Mouse (Mus musculus): ENCODE measurements at regions not wholly inside any gene's neighbourhood (a gene's known extent, or its start where the extent isn't known, plus 50 kb on each side); places are given as distances from the start of the nearest gene placed in this dataset.

DNA sequence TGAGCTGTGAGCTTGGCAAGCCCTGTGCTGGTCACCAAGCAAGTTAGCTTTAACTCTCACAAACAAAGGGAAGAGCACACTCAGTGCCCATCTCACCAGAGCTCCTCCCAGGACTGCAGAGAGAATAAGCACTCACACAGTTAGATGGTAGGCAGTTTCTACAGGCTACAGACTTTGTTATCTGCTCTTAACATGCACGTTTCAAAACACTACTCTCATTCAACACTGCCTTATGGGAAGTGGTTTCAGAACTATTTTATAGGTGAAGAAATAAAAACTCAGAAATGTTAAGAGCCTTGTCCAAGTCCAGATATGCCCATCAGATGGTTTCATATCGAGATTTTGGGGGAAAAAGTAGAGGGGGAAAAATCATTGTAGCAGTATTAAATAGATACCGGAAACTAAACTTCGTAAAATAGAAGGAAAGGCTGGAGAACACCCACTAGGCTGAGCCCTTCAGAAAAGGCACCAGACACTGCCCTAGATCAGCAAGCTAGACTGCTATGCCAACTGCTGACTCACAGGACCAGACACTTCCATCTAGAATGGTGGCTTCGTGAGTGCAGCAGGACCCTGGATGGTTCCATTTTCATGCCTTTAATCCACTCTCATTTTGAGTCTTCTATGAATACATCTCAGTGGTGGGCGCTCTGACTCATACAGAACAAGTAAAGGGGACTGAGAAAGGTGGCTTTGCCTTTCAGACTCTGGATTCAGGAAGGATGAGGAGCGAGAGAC, 51.3 kb upstream of the Serbp1 start:
- DNase-seq (ENCODE audit: low read depth): no peak

DNA sequence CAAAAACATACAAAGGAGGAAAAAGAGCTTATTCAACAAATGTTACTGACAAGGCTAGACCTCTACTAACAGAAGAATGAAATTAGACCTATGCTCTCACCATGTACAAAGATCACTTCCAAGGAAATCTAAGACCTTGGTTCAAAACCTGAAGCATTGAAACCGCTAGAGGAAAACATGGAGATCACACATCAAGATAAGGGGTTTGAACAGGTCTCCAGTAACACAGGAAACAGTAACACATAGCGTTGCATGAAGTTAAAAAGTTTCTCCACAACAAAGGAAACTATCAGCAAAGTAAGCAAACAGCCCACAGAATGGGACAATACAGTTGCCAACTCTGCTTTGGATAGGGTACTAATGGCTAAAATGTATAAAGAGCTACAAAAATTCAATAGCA, 53.3 kb upstream of the Serbp1 start:
- no peak for DNase-seq (ENCODE audit: low read depth)

DNA sequence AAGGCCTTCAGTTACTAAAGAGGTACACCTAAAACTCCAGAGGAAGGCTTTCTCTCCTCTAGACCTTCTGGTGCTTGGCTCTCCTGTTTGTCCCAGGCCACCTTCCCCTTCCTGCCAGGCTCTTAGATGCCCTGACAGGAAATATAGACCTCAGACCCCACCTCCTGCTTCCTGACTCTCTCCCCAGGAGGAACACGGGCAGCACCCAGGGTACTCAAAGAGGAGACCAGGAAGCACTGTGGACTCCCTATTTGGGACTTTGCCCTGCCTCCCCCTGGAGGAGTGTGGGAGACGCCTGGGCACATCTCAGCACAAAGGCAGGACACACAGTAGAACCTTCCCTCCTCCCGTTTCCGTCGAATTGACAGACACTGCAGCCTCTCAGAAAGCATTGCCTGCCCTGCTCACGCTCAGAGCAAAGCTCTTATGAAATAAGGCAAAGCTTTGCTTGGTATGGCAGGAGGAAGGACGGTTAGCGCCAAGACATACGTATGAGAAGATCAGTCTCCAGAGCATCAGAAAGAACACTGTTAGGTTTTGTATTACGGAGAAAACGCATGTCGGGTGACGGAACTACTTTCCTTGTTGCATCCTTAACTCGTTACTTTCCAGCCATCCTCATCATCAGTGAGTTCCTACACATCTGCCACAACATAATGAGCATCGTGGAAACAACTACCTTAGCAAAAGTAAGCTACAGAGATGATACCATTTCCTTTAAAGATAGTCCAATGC, 54.3 kb upstream of the Serbp1 start:
- DNase-seq (ENCODE audit: low read depth): no peak

DNA sequence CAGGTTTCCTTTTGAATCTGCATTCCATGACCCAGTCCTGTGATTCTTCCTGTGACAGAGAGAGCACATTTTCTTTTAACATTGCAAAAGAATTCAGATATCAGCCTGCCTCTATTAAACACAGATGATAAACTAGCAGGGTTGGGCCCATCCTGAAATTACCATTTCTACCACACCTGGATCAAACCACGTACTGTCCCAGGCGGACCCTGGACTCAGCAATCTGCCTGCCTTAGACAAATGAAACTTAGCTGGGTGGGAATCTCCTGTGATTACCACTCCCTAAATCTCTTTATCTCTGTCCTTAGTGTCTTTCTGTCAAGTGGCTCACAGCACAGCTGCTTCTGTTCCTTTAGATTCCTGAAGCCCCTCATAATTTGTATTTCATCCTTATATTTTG, 55.5 kb upstream of the Serbp1 start:
- DNase-seq (ENCODE audit: low read depth): no peak

DNA sequence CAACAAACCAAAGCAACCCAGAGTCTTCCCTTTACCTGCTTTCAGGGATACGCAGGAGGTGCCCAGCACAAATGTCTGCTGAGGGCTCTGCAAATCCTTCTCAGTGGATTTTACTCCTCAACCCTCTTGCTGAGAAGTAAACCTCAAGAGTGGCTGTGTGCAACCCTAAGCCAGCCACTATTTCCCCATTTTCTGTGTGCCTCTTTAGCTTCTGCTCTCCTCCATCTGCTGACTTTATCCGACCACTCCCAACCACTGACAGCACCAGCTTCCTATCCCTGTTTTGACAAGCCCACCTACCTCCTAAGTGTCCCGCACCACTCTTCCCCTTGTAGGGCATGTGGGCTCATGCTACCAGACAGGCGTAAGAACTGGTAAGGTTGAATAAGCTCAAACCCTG, 56.5 kb upstream of the Serbp1 start:
- DNase-seq (ENCODE audit: low read depth): no peak

DNA sequence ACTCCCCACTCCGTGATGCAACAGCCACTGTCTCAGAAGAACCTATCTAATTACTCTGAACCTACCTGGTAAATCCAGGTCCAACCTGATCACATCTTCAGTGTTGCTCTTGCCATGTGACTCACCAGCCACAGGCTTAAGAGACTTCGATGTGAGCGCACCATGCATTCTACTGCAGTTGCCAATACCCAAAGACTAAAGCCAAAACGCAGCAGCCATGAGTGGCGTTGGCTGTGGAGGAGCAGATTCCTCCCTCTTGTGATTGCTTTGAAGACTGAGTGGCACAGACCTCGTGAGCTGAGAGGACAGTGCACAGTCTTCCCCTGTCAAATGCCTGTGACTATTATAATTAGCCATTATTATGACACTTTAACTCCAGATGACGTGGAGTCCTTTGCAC, 58.6 kb upstream of the Serbp1 start:
- DNase-seq (ENCODE audit: low read depth): no peak

DNA sequence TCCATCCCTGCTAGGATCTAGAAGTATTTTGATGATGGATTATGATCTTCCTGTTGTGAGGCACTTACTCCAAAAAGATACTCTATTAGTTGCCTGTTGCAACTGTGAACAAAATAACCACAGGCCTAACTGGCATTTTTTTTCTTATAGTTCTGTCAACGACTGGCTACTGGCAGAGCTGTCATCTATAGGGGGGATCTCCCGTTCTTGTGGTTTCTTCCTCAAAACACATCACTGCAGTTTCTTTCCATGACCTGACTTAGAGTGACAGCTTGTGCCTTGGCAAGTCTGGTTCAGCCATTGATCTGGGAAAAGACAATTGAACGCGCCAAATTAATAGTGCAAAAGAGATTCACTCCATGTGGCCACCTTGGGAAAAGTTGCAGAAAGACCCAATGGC, 59.4 kb upstream of the Serbp1 start:
- DNase-seq (ENCODE audit: low read depth): no peak

DNA sequence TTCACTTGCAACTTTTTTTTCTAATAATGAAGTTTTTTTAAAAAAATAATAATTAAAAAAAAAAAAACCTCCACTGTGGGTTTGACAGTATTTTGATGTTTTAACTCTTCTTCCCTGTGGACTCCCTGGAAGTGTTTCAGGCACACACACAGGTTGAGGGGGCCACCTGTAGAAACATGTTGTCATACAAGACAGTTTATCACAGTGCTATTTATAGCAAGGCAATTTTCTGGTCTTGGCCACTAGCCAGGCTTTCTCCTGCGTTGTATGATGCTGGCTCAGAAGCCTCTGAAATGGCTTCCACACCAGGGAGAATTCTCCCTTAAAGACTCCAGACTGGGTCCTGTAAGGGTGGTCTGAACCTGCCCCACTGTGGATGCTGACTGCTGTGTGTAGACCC, 59.9 kb upstream of the Serbp1 start:
- no peak for DNase-seq (ENCODE audit: low read depth)

DNA sequence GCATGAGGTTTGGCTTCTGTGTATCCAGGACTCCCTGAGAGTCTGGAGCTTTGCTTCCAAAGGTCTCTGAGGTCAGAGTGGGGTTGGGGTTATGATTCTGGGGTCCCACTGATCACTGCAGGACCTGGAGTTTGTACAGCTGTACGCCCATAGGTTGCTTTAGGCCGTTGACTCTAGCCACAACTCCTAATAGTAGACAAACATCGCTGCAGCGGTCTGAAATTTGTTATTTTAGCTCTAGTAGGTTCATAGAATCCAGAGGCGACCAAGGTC, 67.4 kb upstream of the Serbp1 start:
- DNase-seq (ENCODE audit: low read depth): no peak

DNA sequence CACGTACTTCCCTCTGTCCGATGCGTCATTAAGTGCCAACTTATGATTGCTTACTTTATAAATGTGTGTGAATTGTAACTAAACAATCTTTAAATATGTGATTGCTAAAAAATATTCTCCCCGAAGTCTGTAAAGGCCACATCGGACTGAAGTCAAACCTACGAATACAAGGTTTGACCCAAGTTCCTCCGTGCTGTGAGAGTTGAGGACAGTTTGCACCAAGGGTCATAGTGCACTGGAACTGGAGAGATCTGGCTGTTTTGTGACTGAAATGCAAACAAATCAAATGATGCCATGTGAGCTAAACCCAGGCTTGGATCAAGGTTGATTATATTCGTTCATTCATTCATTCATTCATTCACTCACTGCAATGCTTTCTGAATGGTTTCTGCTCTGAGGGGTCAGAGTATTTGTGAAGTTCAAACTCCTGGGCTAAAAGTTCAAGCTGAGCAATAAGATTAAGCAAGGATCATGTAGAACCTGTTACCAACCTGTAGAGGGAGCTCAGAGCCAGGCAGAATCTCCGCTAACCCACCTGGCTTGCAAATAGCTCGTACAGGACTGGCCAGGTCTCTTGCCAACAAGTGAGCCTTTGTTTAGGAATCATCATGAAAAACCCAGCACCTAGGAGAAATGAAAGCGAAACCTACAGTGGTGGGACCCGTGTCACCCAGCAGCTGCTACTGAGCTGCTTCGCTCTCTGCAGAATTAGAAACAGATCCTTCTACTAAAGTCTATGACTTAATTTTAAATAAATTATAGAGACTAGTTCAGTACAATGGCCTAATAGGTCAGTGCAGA, 67.9 kb upstream of the Serbp1 start:
- DNase-seq (ENCODE audit: low read depth): peak; percentile 33

DNA sequence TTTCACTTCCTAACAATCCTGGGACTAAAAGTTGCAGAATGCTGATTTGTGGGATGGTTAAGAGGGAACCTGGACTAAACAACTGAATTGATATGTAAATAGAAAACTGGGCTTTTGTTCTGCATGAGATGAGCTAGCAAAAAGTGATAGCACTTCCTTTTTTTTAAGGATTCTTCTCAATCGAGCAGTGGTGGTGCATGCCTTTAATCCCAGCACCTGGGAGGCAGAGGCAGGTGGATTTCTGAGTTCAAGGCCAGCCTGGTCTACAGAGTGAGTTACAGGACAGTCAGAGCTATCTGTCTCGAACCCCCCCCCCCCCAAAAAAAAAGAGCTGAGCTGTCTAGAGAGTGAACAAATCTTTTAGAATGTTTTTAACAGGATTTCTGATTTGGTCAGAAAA, 69.2 kb upstream of the Serbp1 start:
- DNase-seq (ENCODE audit: low read depth): no peak

DNA sequence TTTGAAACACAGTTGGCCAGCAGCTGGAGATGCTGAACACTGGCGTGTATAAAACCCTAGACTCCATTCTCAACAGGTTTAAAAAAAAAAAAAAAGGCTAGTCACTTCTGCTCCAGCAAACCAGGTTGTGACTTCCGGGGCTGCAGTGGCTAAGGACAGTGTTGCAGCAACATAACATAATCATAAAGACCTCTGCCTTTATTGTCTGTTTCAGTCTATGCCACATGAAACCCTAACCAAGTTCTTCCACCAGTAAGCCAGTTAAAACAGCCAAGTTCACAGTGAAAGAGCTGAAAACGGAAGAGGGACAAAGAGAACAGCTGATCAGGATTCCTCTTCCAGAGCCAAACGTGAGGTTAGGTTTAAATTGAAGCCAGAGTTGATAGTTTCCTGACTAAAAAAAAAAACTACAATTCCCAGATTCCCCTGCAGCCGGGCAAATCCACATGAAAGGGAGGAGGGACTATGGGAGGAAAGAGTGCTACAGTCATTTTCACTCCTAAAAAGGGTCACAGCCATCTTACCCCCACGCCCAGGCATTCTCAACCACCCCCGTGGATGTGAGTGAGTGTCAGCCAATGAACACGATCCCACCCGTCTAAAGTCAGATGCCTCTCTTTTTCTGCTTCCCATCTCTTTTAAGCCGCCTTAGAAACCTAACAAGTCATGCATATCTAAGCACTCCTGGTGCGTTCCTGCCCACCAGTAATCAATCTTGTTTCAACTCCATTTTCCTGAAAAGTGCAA, 69.8 kb upstream of the Serbp1 start:
- DNase-seq (ENCODE audit: low read depth): peak; percentile 30

DNA sequence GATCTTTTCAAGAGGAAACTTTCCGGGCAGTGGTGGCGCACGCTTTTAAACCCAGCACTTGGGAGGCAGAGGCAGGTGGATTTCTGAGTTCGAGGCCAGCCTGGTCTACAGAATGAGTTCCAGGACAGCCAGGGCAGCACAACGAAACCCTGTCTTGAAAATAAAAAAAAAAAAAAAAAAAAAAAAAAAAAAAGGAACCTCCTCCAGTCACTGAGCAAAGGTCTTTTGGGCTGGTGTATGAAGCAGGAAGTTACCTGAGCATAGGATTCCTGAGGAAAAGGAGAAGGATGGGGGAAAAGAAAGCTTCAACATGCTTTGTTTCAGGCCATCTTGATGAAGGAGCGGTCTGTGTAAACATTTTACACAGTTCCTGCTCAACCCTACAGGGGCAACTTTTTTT, 72.9 kb upstream of the Serbp1 start:
- no peak for DNase-seq (ENCODE audit: low read depth)

DNA sequence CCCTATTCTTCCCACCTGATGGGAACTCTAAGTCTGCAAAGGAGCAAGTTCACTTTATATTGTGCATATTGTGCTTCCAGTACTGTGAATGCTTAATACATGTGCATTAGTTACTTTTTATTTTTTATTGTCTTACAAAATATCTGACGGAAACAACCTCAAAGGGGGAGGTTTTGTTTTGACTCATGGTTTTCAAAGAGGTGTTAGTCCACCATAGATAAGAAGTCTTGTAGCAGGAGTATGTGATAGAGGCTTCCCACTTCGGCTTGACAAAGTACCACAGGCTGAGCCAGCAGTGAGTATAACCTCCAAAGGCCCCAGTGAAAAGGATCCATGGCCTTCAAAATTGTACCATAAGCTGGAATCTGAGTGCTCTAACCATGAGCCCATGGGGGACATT, 74.0 kb upstream of the Serbp1 start:
- DNase-seq (ENCODE audit: low read depth): no peak

DNA sequence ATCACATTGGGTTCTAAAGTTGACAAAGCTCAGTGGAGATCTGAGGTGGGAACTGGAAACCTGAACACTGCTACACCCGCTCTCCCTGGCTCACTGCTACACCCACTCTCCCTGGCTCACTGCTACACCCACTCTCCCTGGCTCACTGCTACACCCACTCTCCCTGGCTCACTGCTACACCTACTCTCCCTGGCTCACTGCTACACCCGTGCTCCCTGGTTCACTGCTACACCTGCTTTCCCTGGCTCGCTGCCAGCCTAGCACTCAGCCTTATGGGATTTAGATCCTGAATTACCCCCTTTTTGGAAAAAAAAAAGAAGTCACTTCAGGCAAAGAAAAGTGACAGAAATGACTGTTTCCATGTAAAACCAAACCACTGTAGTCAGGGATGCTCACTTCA, 75.2 kb upstream of the Serbp1 start:
- DNase-seq (ENCODE audit: low read depth): no peak

DNA sequence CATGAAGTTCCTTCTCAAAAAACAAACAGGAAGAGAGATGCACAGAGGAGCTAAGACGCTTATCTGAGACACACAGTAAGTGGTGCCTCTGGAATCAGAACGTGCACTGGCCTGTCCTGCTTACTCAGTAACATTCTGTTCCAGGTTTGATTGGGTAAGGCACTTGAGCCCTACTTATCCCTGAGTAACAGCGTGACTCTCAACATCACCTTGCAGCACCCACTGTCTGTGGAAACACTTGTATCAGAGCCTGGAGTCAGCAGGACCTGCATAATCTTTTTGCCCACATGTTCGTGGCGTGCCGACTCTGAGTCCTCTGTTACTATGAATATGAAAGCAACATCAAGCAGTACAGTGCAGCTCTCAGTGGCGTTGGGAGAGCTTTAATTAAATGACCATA, 76.4 kb upstream of the Serbp1 start:
- no peak for DNase-seq (ENCODE audit: low read depth)

DNA sequence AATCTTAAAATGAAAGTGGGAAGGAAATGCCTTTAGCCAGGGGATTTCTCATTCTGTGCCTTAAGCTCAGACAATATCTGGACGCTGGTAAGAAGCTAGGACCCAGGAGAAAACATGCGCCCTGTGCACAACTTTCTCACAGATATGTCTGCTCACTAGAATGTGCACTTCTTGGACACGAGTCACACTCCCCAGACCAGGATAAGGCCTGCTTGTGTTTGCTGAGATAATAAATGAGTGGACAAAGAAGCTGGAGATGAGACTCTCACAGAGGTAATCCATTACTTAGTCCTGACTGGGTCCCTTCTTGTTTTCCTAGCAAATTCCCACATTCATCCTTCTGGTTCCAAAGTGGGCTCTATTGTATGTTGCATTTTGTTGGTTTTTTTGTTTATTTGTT, 77.4 kb upstream of the Serbp1 start:
- DNase-seq (ENCODE audit: low read depth): no peak

DNA sequence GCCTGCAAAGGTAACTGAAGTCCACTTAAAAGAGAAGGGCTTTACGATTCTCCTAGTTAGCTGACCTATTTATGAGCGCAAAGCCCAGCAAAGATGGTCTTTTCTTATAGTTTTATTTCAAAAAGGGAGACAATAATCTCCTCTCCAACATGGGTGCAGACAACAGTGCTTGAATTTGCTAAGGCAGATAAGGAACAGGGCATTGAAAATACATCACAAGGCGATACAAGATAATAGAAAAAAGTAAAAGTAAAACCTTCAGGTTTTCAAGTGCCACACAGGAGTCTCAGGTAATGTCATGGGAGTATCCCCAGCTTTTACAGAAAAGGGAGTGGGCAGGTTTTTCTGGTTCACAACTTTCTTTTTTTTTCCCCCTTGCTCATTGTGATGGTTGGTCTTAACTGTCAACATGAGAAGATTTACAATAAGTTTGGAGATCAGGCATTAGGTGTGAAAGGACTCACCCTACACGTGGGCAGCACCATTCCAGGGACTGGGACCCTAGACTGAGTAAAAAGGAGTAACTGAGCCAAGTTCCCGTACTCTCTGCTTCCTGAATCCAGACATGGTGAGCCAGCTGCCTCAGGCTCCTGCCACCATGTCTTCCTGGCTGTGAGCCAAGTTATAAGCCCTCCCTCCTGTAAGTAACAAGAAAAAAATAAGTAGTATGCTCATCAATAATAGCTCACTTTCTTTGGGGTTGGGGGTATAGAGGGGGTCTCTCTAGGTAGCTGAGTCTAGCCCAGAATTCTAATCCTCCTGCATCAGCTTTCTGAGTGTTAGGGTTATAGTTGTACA, 78.1 kb upstream of the Serbp1 start:
- DNase-seq (ENCODE audit: low read depth): no peak

DNA sequence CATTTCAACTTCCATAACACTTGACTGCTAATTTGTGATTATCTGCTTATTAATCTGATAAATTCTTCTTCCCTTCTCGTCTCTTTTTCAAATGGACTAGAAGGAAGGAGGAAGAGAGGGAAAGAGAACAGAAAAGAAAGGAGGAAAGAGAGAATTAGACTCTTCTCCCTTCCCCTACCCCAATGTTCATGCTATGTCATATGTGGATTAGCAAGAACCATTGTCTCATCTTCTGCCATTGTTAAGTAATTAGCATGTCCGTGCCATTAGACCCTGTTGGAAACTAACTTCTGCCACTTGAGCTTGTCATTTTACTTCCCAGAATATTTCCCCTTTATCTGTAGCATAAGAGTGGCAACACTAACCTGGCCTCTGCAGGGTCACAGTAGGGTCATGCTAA, 78.8 kb upstream of the Serbp1 start:
- DNase-seq (ENCODE audit: low read depth): no peak

DNA sequence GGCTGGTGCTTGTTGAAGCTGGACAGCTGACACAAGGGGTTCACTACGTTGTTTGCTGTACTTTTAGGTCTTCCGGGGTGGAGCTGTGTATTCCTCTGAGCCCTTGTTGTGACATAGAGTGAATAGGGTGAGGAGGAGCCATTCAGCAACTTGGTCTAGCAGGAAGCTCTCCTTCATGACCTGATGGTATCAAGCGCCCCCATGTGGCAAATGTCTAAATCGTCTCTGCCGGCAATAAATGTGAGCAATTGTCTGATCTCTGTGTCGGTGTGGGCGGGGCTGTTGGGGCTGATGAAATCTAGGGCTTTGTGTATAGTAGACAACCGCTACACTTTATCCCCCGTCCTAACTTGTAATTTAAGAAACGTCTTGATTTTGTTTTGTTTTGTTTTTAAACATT, 79.2 kb upstream of the Serbp1 start:
- DNase-seq (ENCODE audit: low read depth): peak; percentile 80

DNA sequence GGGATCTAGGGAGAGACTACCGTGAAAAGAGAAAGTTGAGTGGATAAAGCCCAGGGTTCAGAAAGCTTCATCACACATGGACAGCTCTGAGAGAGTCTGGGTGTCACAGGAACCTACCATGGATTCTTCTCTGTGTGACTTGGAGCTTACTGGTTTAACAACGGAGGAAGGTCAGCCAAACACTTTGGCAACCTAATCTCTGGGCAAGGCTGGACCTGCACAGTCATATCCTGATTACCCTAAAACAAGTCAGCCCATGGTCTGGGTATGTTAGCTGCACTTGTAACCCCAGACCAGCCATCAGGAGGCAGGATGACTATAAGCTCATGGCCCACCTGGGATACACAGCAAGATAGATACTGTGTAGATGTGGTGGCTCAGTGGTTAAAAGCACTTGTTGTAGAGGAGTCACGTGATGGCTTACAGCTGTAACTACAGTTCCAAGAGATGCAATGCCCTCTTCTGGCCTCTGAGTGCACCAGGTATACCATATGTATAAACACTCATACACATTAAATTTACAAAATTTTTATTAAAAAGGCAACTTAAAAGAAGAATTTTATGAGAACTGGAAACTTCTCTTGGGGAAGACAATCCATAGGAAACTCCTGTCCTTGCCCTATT, 85.0 kb upstream of the Serbp1 start:
- no peak for DNase-seq (ENCODE audit: low read depth)
